Mouse (Mus musculus) liver, embryonic 13.5 days (tissue): ENCODE measurements at regions not wholly inside any gene's neighbourhood (a gene's known extent, or its start where the extent isn't known, plus 50 kb on each side); places are given as distances from the start of the nearest gene placed in this dataset.

ENCODE experiments used
- ATAC-seq: fragments of 200-750 bp; cut with Nextera tagmentation; 2 replicates; pipeline ENCODE4 v1.8.0; 2017; ENCODE audit warnings: low read depth, mild to moderate bottlenecking, moderate number of reproducible peaks, moderate library complexity
- DNase-seq: peaks from one replicate; pipeline ENCODE4 v3.0.0; 2022
- H3K27ac ChIP-seq: fragments of 300-500 bp; sonication (generic); 2 replicates; pipeline ENCODE4 v1.5.1; 2015; ENCODE audit warnings: moderate library complexity, mild to moderate bottlenecking, inconsistent platforms
- H3K27me3 ChIP-seq: fragments of 300-500 bp; sonication (generic); 2 replicates; pipeline ENCODE4 v1.6.1; 2015; ENCODE audit warnings: mild to moderate bottlenecking, inconsistent platforms
- H3K36me3 ChIP-seq: fragments of 300-500 bp; sonication (generic); 2 replicates; pipeline ENCODE4 v1.6.1; 2015; ENCODE audit warnings: mild to moderate bottlenecking, inconsistent platforms
- H3K4me1 ChIP-seq: fragments of 300-500 bp; sonication (generic); replicated peaks from 2 replicates; pipeline ENCODE4 v1.6.1; 2015; ENCODE audit warnings: inconsistent platforms
- H3K4me2 ChIP-seq: fragments of 300-500 bp; sonication (generic); 2 replicates; pipeline ENCODE4 v1.6.1; 2015; ENCODE audit warnings: inconsistent platforms, mild to moderate bottlenecking, moderate library complexity
- H3K4me3 ChIP-seq: fragments of 300-500 bp; sonication (generic); replicated peaks from 2 replicates; pipeline ENCODE4 v1.5.1; 2015; ENCODE audit warnings: mild to moderate bottlenecking, inconsistent platforms
- H3K9ac ChIP-seq: fragments of 300-500 bp; sonication (generic); 2 replicates; pipeline ENCODE4 v1.6.1; 2015; ENCODE audit warnings: mild to moderate bottlenecking, inconsistent platforms
- H3K9me3 ChIP-seq: fragments of 300-500 bp; sonication (generic); replicated peaks from 2 replicates; pipeline ENCODE4 v1.6.1; 2016; ENCODE audit warnings: inconsistent platforms
- WGBS: fragments of 180-500 bp; shearing (Covaris S2); methylation state at CpG from one replicate; pipeline ENCODE4 v1.1.7; 2015; ENCODE audit not compliant: insufficient replicate concordance; 5-methylcytosine and 5-hydroxymethylcytosine counted together

DNA sequence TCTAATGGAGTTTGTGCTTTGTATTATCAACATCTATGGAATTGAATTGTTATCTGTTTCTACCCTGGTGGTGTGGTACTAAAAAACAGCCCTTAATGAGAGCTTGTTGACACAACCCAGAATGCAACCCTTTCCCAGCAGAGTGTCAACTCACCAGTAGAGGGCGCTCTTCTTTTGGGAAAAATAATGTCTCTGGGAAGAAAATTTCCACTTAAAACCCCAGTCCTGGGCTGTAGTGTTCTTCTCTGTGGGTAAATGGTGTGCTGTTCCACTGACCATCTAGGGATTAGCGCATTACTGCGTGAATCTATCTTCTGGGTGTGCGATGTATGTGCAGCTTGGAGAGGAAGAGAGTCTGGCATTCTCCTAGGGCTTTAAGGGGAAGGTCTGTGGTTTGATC lies 106.5 kb upstream of the Slc30a5 start:
- Histone ChIP-seq H3K27ac (no peak overlapping the region), H3K36me3 (no peaks in the 10 kb centered on the region), H3K9ac (no peak overlapping the region), H3K9me3 (no peaks in the 10 kb centered on the region), H3K27me3 (no peaks in the 10 kb centered on the region), H3K4me2 (no peak overlapping the region), H3K4me3 (no peak overlapping the region), H3K4me1 (no peaks in the 10 kb centered on the region)
- DNase-seq (peak; percentile 5), ATAC-seq (no peak)
- 29% methylated on average over 4 of the region's 4 CpGs for WGBS

DNA sequence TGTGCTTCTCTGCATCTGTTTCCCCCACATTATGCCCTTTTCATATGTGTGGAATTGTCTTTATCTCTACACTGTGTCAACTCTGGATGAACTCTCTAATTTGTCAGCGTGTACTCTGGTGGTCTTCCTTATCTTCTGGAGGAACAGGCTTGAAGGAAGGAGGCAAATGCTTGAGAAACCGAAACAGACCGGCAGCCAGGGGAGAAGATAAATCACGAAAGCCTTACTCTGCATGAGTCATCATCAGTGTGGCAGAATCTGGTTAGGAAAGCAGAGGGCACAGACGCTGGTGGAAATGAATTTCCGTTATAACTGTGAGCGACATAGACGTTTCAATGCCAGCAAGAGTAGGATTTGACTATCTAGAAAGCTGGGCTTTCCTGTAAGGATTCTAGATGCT lies 100.0 kb upstream of the Slc30a5 start:
- H3K4me3 ChIP-seq = no peak overlapping the region
- 46% methylated on average over 8 of the region's 8 CpGs for WGBS
- no peaks in the 10 kb centered on the region for H3K27me3 ChIP-seq
- no peak overlapping the region for H3K9ac ChIP-seq
- no peaks in the 10 kb centered on the region for H3K36me3 ChIP-seq
- H3K4me2 ChIP-seq = no peak overlapping the region
- DNase-seq (no peak), ATAC-seq (no peak)
- no peak overlapping the region for H3K27ac ChIP-seq
- no peaks in the 10 kb centered on the region for H3K9me3 ChIP-seq
- H3K4me1 ChIP-seq = no peaks in the 10 kb centered on the region

DNA sequence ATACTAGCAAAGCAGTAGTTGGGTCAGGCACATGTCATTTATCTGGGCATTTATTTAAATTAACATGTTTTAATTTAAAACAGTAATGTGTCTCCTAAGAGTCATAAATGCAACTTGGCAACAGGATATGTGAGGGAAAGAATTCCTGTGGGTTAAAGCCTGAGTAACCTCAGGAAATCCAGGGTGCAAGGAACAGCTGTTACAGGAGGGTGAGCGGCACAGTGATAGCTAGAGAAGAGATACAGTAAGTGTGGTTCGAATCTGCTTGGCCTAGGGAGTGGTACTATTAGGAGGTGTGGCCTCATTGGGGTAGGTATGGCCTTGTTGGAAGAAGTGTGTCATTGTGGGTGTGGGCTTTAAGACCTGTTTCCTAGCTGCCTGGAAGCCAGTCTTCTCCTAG lies 66.3 kb upstream of the Slc30a5 start:
- WGBS = 69% methylated on average over 2 of the region's 2 CpGs

GRCm38 (mm10) chr13:100893871-100894270 lies 60.6 kb upstream of the Slc30a5 start:
- Histone ChIP-seq H3K27ac (no peak overlapping the region), H3K4me3 (no peak overlapping the region), H3K9ac (no peak overlapping the region), H3K27me3 (no peaks in the 10 kb centered on the region), H3K9me3 (no peaks in the 10 kb centered on the region), H3K4me2 (no peak overlapping the region), H3K4me1 (no peaks in the 10 kb centered on the region), H3K36me3 (no peaks in the 10 kb centered on the region)
- 72% methylated on average over 9 of the region's 9 CpGs for WGBS
- no peak for ATAC-seq
- DNase-seq = no peak

More for the DNA sequence above, 66.3 kb upstream of the Slc30a5 start:
- Histone ChIP-seq H3K27me3 (0 out of 2 replicates have a peak, but pooled peaks cover 2% of the 10 kb centered on the region), H3K36me3 (no peaks in the 10 kb centered on the region), H3K4me2 (no peak overlapping the region), H3K9ac (no peak overlapping the region), H3K27ac (no peak overlapping the region), H3K4me3 (no peak overlapping the region), H3K9me3 (no peaks in the 10 kb centered on the region), H3K4me1 (no peaks in the 10 kb centered on the region)
- DNase-seq = no peak
- ATAC-seq = no peak

DNA sequence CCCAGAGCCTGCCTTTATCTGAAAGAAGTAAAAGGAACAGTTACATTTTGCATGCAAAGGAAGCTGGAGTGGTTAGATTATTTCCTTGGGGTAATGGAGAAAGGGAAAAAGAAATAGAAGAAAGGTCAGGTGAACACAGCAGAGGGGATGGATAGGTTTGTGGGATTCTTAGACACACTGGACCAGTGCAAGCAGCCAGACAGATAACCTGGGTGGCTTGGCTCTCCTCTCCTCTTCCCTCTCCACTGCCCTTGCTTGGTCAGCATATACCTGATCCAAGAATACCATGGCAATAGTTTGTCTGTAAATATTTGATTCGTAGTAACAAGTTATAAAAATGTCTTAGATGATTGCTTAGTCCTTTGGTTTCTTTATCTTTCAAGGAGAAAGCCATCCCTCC lies 59.9 kb upstream of the Slc30a5 start:
- H3K4me2 ChIP-seq = no peak overlapping the region
- no peak overlapping the region for H3K27ac ChIP-seq
- ATAC-seq (no peak), DNase-seq (no peak)
- no peaks in the 10 kb centered on the region for H3K4me1 ChIP-seq
- H3K36me3 ChIP-seq = no peaks in the 10 kb centered on the region
- no peaks in the 10 kb centered on the region for H3K27me3 ChIP-seq
- WGBS = 64% methylated on average over 1 of the region's 1 CpGs
- H3K9ac ChIP-seq = no peak overlapping the region
- no peaks in the 10 kb centered on the region for H3K9me3 ChIP-seq
- no peak overlapping the region for H3K4me3 ChIP-seq

DNA sequence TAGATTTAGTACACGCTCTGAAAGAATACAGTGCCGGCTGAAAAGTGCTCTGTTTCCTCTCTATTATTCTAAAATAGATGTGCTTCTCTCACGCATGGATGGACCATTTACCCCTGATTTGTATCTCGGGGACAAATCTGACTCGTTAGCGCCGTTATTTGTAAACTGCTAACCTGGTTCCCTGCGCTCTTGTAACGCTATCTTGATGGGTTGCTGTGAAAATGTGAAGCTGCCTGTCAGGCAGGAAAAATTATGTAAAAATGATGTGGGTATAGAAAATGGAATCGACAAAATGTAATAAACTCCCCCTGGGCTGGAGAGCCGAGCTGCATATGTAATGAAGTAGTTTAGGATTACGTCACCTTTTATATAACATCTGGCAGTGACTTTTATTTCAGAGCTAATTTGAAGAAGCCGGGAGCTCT lies 59.4 kb upstream of the Slc30a5 start:
- ATAC-seq = no peak
- H3K9me3 ChIP-seq = no peaks in the 10 kb centered on the region
- H3K4me3 ChIP-seq = no peak overlapping the region
- H3K27ac ChIP-seq = no peak overlapping the region
- H3K4me2 ChIP-seq = no peak overlapping the region
- no peak for DNase-seq
- no peaks in the 10 kb centered on the region for H3K36me3 ChIP-seq
- WGBS = 52% methylated on average over 13 of the region's 13 CpGs
- no peak overlapping the region for H3K9ac ChIP-seq
- H3K27me3 ChIP-seq = no peaks in the 10 kb centered on the region
- H3K4me1 ChIP-seq = no peaks in the 10 kb centered on the region

DNA sequence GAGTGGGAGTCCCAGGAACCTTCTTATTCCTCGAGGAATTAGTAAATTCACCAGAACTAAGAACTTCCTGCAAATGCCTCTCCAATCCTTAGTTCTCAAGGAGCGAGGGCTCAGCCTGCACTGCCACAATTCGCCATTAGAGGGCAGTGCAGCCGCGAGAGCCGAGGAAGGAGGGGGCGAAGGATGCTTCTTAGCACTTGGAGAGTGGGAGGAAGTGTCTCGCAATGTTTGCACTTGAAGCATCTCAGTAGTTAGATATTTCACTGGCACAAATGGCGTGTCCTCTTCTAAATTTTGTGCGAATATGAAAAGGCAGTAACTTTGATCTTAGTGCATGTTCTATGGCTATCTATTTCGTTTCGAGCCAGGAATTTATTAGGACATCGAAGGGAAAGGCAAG lies 59.0 kb upstream of the Slc30a5 start:
- H3K4me1 ChIP-seq = no peaks in the 10 kb centered on the region
- no peak overlapping the region for H3K4me3 ChIP-seq
- no peak overlapping the region for H3K4me2 ChIP-seq
- no peaks in the 10 kb centered on the region for H3K36me3 ChIP-seq
- WGBS = 18% methylated on average over 13 of the region's 13 CpGs
- H3K27me3 ChIP-seq = no peaks in the 10 kb centered on the region
- H3K9me3 ChIP-seq = no peaks in the 10 kb centered on the region
- DNase-seq (peak; percentile 34), ATAC-seq (no peak)
- no peak overlapping the region for H3K9ac ChIP-seq
- no peak overlapping the region for H3K27ac ChIP-seq

DNA sequence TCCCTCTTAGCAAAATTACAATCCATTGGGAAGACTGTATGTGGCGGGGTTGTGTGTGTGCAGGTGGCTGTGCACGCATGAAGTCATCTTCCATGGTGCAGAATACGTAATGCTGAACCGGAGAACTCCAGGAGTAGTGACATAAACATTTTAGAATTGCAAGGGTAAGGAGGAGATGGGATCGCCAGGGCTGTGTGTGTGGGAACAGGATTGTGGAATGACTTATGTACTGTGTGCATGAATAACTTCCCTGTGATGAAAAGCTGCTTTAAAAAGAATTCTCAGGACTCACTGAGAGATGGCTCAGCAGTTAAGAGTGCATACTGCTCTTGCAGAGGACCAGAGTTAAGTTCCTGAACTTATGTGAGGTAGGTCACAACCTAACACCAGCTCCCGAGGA lies 57.2 kb upstream of the Slc30a5 start:
- H3K4me2 ChIP-seq = no peak overlapping the region
- no peak overlapping the region for H3K9ac ChIP-seq
- 71% methylated on average over 6 of the region's 6 CpGs for WGBS
- H3K9me3 ChIP-seq = no peaks in the 10 kb centered on the region
- DNase-seq (no peak), ATAC-seq (no peak)
- no peaks in the 10 kb centered on the region for H3K36me3 ChIP-seq
- no peaks in the 10 kb centered on the region for H3K27me3 ChIP-seq
- H3K4me1 ChIP-seq = no peaks in the 10 kb centered on the region
- H3K4me3 ChIP-seq = no peak overlapping the region
- H3K27ac ChIP-seq = no peak overlapping the region

- Histone ChIP-seq H3K9me3 (no peaks in the 10 kb centered on the region), H3K4me3 (no peak overlapping the region), H3K9ac (no peak overlapping the region), H3K4me1 (no peaks in the 10 kb centered on the region), H3K27me3 (no peaks in the 10 kb centered on the region), H3K36me3 (no peaks in the 10 kb centered on the region), H3K27ac (no peak overlapping the region), H3K4me2 (no peak overlapping the region)
- DNase-seq (no peak), ATAC-seq (no peak)
- 76% methylated on average over 5 of the region's 5 CpGs for WGBS
Measured at GRCm38 (mm10) chr13:100888481-100888880, 55.3 kb upstream of the Slc30a5 start.

- no peak for ATAC-seq
- Histone ChIP-seq H3K9me3 (no peaks in the 10 kb centered on the region), H3K27me3 (no peaks in the 10 kb centered on the region), H3K4me2 (no peak overlapping the region), H3K4me3 (no peak overlapping the region), H3K36me3 (no peaks in the 10 kb centered on the region), H3K27ac (no peak overlapping the region), H3K9ac (no peak overlapping the region), H3K4me1 (no peaks in the 10 kb centered on the region)
- 55% methylated on average over 8 of the region's 8 CpGs for WGBS
- no peak for DNase-seq
Measured at GRCm38 (mm10) chr13:100883711-100884110, 50.5 kb upstream of the Slc30a5 start.
